Mouse (Mus musculus) c-Kit-positive CD71-positive TER-119-negative erythroid progenitor cells, embryonic 14.5 days (primary cell): ENCODE measurements around the gene Slc34a3.
"Not testable (repeated sequence)": the region's sequence is repeated elsewhere in the genome, so short reads cannot be mapped to it uniquely, and the experiment has no call there.

Experiments used
- DNase-seq: peaks from one replicate; pipeline ENCODE4 v3.0.0-alpha.2; 2013; ENCODE audit warnings: low read depth

Gene Slc34a3

DNA sequence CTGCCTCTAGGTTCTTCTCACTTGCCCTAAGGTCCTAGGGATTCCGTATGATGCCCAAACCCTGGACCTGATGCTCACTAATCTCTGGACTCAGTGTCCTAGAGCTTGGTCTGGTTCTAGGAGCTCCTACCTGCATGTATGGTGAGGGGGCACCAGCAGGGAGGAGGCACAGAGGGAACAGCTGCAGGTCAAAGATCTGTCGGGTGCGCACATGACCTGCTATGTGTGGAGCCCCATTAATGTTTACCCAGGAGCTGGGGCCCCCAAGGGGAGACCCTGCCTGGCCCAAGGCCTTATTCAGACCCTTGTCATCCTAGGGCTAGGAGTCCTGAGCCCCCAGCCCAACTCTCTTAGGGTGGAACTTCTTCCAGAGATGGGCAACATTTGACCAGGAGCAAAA, at the start of gene Slc34a3:
TSS of gene Slc34a3 (minus strand) at position 315 of the 400 bp plus-strand sequence.
- no peak for DNase-seq

GRCm38 (mm10) chr2:25278928-25279882, 45.0 kb upstream of the Slc34a3 start:
- peak; percentile 94 for DNase-seq

DNA sequence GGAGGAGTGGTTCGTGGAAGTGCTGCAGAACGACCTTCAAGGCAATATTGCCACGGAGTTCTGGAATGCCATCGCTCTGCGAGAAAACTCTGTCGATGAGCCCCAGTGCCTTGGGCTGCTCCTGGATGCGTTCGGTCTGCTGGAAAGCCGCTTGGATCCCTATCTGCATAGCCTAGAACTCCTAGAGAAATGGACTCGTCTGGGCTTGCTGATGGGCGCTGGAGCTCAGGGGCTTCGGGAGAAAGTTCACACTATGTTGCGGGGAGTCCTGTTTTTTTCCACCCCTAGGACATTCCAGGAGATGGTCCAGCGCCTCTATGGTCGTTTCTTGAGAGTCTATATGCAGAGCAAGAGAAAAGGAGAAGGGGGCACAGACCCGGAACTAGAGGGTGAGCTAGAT, 38.8 kb upstream of the Slc34a3 start:
- DNase-seq, result no peak

- no peak for DNase-seq
Measured at GRCm38 (mm10) chr2:25272515-25272914, 38.4 kb upstream of the Slc34a3 start.

- peak; percentile 96 for DNase-seq
Measured at GRCm38 (mm10) chr2:25271827-25272511, 37.8 kb upstream of the Slc34a3 start, which contains the start of the genes Ssna1 and Anapc2. TSS of gene Ssna1 (minus strand) at chr2:25272438. TSS of gene Anapc2 (plus strand) at chr2:25272478.

DNA sequence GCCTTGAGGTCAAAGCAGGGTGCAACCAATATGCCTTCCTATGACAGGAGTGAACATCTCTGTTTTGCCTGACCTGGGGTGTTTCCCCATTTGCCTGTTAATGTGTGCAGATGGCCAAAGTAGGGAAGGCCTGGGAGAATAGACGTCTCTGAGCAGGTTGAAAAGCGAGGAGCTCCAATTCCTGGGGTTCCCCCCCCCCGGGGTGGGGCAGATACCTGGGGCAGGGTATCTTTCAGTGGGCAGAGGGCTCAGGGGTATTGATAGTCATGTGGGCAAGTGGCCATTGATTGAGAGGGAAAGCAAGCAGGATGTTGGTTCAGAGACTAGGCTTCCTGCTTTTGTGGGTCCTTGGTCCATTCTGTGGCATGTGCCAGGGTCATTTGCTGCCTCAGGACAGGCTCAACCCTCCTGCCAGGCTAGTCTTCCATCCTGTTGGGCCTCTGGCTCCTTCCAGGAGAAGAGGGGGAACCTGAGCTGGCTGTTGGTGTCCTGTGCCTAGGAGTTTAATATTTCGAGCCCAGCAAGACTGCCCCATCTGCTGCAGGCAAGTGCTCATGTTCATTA, 33.7 kb upstream of the Slc34a3 start:
- no peak for DNase-seq

GRCm38 (mm10) chr2:25267241-25267640, 33.1 kb upstream of the Slc34a3 start:
- DNase-seq, result no peak

DNA sequence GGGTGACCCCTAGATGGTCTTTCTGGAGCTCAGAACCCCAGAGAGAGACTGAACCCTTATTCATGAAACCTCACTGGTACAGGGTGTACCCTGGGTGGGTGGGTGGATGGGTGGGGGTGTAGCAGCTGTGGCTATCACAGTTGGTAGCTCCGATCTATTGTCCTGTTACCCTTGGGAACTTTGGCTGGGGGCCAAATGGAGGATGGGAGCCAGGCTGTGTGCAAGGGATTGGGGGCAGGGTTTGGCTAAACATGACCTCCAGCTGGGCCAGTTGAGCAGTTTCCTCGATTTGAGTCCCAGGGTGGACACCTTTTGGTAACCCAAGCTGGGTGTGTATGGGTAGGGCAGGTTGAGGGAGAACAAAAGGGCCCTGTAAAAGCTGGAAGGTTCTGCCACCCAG, 32.6 kb upstream of the Slc34a3 start:
- no peak for DNase-seq

DNA sequence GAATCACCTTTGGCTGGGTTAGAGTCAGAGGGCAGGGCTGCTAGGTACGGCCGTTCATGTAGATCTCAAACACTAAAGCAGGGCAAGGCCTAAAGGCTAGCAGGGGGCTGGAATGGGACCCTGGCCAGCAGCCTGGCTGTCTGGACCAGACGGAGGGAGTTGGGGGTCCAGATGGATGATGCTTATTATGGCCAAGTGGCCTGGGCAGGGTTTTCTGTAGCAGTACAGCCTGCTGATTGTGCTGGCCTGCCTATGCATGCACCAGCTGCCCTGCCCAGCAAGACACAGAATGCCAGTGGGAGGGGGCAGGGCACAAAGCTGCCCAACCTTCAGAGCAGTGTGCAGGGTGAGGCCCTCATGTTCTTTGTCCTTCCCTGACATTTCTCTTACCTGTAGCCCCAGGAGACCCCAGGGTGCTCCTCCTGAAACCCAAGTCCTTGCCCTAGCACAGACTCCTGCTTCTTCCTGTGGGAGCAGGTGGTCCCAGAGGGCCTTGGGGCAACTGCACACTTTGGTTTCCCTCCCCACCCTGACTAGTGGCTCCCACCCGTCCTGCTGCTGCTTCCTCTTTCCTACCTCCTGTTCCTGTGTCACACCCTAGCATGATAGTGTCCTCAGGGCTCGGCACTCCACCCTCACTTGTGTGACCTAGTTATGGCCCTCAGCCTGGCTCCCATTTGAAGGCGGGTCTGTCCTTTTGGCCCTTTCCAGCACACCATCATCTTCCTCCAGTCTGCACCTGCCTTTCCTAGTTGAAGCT, 31.9 kb upstream of the Slc34a3 start:
- no peak for DNase-seq

- no peak for DNase-seq
Measured at GRCm38 (mm10) chr2:25264851-25265250, 30.7 kb upstream of the Slc34a3 start.

DNA sequence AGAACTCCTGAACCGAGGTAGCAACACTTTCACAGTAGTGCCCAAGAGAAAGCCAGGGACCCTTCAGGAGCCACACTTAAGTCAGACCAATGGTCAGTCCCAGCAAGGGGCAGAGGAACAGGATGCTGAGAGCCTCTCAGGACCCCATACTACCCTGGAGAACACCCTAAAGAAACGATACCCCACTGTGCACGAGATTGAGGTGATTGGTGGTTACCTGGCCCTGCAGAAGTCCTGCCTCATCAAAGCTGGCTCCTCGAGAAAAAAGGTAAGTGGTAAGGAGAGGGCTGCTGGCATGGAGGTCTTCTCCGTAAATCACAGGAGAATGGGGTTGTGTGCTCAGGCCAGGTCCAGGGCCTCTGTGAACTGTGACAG, 30.1 kb upstream of the Slc34a3 start:
- no peak for DNase-seq

DNA sequence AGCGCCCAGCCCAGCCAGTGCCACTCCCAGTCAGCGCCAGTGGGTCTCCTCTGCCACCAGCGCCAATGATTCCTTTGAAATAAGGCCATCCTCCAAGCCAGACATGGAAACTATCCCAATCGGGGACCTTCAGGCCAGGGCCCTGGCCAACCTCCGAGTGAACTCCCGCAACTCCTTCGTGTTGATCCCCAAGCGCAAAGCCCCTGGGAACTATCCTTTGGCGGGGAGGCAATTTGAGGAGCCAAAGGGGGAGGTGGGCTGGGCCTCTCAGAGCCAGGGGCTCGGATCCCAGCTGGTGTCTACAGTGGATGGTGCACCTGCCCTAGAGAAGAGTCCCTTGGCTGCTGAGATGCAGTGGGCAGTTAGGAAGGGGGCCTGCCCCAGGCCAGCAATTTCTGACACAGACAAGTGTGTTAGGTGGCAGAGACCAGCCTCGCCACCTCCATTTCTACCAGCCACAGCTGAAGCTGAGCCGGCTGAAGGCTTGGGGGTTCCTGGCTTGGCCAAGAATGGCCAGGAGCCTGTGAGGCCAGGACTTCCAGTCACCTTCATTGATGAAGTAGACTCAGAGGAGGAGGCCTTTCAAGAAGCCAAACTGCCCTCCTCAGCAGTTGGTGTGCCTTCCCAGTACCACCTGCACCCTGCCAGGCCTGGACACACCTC, 29.6 kb upstream of the Slc34a3 start:
- DNase-seq, result no peak

DNA sequence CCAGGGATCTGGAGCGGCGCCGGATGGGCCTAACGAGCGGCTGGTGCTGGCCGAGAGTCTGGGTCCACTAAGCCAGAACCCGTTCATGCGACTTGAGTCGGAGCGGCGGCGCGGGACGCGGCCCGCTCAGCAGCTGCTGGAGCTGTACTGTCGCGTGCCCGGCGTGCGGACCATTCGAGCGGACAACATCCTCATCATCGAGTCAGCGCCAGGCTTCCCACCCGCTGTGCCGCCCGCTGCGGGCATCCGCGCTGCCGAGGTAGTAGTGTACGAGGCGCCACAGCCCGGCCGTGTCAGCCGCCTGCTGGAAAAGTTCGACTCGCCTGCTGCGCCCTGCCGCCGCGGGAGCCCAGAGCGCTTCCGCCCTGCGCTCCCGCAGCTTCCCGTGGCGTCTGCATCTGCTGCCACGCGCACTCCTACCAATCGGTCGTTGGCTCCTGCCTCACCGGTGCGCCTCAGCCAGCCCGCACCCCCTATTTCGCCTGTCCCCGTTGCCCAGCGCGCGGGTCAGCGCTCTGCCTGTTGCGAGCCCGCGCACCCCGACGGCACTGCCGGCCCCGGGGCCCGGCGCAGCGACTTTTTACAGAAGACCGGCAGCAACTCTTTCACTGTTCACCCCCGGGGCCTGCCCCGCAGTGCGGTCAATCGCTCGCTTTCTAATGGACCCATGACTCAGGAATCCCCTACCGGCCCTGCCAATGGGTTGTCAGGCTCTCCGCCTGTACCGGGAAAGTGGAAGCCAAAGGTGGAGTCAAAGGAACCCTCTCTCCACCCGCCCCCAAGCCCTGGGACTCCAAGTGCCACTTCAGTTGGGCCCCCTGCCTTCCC, 28.8 kb upstream of the Slc34a3 start:
- peak; percentile 43 for DNase-seq

DNA sequence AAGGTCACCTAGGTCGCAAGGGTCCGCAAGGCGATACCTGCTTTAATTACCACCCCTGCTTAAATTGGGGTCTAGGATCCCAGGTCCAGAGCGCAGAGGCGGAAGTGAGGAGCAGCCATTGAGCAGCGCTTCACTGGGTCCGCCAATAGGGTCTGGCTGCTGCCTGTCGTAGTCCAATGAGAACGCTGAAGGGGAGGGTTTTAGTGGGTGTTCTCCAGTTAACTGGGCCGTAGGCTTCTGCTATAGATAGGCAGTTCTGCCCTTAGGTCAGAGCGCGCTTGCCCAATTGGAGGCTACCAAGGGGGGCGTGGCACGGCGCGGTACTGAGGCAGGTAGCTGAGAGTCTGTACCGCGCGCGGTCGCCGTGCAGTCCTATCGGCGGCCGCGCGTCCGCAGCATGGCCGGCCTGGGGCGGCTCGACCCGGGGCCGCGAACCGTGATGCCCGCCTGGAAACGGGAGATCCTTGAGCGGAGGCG, 28.2 kb upstream of the Slc34a3 start, which contains the start of gene Tprn:
TSS of gene Tprn (plus strand) at position 328 of the 477 bp plus-strand sequence.
- DNase-seq, result peak; percentile 95

DNA sequence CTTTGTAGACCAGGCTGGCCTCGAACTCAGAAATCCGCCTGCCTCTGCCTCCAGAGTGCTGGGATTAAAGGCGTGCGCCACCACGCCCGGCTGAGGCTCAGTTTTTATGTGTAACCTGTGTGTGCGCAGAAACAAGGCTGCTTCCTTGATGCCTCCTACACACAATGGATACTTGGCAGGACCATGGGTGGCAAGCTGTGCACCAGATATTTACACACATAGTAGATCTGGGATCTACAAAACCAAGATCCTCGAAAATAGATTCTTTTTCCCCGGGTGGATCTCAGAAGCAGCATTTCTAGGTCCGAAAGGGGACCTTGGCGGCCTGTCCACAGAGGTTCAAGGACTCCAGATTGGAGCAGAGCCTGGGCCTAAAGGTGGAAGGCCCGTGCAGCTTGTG, 27.7 kb upstream of the Slc34a3 start:
- no peak for DNase-seq

DNA sequence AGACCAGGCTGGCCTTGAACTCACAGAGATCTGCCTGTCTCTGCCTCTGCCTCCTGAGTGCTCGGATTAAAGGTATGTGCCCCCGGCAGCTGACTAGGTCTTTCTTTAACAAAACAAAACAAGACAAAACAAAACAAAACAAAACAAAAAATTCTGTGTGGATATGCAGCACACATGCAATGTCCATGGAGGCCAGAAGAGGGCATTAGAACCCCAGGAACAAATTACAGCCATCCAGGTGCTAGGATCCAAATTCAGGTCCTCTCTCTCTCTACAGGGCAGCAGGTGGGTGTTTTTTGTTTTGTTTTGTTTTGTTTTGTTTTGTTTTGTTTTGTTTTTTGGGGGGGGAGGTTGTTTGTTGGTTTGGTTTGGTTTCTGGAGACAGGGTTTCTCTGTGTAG, 24.7 kb upstream of the Slc34a3 start:
- DNase-seq, result no peak

GRCm38 (mm10) chr2:25257250-25257649, 23.1 kb upstream of the Slc34a3 start:
- DNase-seq, result not testable (repeated sequence)

GRCm38 (mm10) chr2:25256443-25257109, 22.4 kb upstream of the Slc34a3 start:
- not testable (repeated sequence) for DNase-seq

DNA sequence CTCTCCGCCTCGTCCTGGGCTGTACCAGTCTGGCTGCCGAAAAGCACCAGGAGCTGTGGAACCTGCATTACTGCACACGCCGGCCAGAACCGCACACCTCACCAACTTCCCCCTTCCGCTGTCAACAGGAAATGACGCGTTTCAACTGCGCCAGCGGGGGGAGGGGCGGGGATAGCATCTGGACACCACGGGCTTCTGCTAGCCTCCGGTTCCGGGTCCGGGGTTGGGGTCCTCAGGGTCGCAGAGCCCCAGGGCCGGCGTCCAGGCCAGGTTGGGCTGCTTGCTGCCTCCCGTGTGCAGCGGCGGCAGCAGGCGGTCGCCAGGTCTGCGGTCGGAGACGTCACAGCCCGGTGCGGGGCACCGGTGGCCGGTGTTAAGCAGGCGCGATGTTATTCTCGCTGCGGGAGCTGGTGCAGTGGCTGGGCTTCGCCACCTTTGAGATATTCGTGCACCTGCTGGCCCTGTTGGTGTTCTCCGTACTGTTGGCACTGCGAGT, 21.2 kb upstream of the Slc34a3 start, which contains the start of gene Tmem203:
TSS of gene Tmem203 (plus strand) at position 156 of the 496 bp plus-strand sequence.
- DNase-seq, result peak; percentile 88
